Mouse (Mus musculus) right cerebral cortex, postnatal 25 days (tissue): ENCODE data around the gene 1700017B05Rik.
"Not testable (repeated sequence)": the region's sequence is repeated elsewhere in the genome, so short reads cannot be mapped to it uniquely, and the experiment has no call there.

ENCODE experiments used
- DNase-seq: peaks from one replicate; pipeline ENCODE4 v3.0.0; 2022

The 1700017B05Rik gene

DNA sequence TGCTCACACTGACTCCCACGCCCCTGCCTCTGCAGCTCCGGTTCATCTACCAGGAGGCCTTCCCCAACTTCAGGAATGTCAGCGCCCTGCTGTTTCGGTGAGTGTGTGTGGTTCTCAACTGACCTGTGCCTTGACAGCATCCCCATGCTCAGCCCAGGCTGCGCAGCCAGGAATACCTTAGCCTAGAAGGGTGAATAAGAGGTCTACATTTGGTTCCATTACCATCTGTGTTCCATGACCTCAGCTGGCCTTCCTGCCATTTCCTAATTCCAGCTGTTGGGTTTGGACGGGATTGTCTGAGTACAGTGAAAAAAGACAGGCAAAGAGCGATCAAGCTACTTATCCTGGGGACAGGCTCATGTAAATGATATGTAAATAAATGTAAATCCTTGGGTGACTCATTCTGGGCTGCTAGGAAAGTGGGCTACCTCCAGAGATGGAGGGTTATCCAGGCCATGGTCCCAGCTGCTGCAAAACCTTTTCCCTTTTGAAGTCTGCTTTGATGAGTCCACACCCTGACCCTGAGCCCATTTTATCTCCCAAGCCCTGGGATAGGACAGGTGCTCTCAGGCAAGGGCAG, 18.2 kb downstream of the 1700017B05Rik start:
- DNase-seq: no peak

DNA sequence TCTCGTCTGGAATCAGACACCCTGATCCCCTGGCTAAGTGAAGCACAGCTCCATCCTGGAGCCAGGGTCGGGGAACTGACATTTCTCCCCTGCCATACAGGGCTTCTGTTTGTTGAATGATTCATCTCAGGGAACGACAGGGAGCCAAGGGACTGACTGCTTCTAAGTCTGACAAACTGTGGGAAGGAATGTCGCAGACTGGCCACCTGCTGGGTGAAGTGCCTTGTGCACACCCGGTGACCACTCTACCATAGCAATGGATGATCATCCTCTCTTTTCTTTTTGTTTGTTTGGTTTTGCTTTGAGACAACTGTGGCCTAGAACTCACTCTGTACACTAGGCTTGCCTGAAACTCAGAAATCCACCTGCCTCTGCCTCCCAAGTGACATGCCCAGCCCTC, 19.5 kb downstream of the 1700017B05Rik start:
- no peak for DNase-seq

DNA sequence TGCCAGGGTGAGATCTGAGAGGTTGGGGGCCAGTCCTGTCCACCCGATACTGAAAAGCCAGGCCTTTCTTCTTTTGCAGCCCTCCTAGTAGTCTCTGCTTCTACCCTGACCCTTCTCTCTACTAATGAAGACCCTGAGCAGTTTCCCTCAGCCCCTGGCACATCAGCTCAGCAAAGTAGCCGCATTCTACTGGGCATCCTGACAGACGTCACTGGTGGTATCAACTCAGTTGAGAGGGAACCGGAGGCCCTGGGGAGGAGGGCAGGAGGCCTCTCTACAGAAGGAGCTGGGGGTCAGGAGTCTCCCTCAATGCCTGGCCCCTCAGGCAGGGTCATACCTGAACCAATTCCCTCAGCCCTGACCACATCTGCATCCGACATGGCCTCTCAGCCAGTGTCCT, 21.3 kb downstream of the 1700017B05Rik start:
- no peak for DNase-seq

DNA sequence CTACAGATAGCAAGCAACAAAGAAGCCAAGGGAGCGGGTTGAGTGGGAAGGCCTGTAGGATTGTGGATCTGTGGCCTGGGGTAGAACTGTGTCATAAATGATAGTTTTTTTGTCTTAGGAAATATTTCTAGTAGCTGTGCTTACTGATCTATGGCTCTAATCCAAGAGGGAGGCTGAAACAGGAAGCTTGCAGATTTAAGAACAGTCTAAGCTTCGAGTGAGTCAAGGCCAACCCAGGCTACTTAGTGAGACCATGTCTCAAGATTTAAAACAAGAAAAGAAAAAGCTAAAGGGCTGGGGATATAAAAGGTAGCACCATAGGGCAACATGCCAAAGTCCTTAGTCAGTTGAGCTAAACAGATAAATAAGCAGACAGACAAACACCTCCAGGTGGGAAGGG, 24.2 kb downstream of the 1700017B05Rik start:
- no peak for DNase-seq

DNA sequence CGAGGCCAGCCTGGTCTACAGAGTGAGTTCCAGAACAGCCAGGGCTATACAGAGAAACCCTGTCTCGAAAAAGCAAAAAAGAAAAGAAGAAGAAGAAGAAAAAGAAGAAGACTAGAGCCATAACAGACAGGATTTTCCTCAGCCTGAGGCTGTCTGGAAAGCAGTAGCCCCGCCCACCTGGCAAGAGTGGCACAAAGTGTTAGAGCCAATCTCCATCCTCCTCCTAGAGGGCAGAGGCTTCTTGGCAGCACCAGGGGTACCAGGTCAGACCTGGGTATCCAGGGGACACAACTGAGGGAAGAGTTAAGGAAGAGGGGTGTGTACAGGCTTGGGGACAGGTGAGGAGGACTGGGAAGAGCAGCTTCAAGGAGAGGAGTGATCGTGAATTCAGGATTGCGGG, 24.7 kb downstream of the 1700017B05Rik start:
- no peak for DNase-seq

DNA sequence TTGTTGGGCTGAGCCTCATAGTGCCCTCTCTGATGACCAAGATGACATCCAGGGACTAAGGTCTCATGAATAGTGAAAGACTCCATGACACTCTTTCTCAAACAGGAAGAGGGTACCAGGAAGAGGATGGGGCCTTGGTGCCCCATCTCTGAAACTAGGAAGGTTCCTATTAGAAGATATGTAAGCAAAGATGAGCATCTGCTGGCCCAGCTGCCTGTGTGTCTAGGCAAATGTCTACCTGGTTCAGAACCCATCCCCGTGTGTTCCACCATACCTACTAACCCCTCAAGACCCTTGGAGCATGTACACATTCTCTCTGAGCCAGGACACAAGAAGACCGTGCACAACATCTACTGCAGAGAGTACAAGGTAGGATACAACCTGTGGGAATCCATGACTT, 26.2 kb downstream of the 1700017B05Rik start, which contains the start of gene Trcg1:
Trcg1 (plus strand) TSS at position 301 of the 400 bp plus-strand sequence.
- no peak for DNase-seq

DNA sequence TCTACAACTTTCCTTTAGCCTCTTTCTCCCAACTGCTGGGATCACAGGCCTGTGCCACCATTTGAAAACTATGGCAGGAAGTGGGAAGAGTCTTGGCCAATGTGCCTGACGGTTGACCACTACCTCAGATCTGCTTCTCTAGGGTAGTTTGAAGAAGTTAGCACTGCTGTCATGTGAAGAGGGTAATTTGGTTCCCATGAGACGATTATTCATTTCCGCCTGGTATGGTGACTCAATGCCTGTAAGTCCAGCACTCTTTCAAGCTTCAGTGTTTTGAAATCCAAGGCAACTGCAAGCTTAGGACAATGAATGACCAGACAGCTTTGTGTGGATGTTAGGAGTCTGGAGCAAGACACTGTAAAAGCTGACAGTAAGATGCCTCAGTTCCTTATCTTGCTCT, 28.6 kb downstream of the 1700017B05Rik start:
- no peak for DNase-seq

DNA sequence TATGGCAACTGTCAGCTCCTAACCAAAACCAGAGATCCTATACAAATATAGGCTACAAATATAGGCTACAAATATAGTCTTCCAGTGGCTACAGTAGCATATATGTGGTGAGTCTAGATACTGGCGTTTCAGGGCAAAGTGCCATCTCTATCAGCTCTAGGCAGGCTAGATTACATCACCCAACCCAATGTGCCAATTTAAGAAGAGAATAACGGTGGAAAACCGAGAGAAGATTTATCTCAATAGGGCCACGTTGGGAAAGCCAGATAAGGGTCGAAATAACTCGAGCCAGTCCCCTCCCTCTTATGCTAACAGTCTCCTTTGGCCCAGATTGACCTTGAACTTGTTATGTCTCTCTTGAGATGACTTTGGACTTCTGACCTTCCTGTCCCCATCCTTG, 29.3 kb downstream of the 1700017B05Rik start:
- no peak for DNase-seq

DNA sequence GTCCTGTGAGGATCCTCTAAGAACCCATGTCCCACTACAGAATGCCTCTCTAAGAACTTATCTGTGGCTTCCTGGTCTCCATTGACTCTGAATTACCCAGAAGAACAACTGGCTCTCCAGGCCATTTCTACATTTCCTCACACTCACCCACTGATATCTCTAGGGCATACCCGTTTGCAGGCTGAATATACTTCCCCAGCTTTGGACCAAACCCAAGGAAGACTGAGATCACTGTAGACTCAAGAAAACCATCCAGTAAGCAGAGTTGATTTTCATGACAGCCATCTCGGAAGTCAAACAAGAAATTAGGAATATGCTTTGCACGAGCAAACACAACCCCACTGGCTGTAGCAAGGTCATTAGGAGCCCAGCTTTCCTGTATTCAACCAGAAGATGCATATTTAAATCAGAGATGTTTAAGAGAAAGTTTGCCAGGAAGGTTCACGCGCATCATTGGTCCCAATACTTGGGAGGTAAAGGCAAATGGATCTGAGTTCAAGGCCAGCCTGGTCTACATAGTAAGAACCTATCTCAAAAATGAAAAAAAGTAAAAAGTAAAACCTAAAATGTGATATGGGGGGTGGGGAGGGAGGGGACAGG, 30.0 kb downstream of the 1700017B05Rik start:
- no peak for DNase-seq

DNA sequence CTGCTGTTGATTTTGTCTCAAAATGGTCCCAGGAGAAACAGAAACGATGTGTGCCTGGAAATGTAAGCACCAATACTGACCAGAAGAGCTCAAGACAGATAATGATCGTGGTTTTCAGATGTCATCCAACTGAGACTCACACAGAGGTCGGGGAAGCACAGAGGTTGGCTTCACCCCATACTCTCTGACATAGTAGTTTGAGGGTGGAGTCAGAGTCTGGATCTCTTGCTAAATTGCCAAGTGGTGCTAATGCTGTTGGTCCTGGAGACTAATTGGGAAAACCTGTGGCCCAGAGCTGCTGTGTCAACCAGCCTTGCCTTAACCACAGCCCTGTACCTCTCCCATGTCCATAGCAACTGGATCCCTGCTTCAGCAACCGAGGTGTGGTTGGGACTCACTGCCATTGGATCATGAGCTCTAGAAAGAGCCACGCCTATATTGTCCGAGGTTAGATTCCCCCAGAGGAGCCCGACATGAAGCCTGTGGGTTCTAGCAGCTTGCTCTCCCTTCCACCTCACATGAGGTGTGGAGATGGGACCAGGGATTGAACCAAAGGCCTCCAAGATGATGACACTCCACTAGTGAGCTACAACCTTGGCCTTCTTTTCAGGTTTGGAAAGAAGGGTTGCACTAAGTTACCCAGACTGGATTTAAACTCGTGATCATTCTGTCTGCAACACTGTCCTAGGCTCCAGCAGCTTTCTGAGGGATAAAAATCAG, 30.7 kb downstream of the 1700017B05Rik start:
- no peak for DNase-seq

DNA sequence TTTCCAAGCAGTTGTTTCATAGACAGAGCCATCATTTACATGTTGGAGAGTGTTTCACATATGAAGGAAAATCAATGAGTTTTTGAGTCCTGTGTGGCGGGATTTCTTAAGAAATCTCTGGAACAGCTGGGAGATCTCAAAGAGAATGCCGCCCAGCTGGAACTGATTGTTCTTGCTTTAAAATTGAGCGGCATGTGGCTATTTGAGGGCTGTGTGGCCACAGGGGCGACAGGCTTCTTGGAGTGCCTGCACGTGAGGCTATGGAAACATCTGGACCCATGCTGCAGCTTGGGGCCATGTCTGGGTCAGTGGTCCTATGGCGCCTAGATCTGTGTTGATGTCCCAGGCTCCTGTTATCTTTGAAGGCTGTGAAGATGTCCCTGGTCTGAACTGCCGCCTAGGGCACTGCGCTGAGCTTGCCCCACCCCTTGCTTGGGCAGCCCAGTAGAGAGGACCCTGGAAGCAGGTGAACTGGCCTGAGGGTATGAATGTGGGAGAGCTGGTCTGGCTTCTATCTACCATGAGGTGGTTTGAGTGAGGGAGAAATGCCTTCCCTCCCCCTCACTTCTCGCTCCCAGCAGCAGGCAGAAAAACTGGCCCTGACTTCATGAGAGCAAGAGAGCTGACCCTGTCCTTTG, 32.1 kb downstream of the 1700017B05Rik start:
- DNase-seq: no peak

DNA sequence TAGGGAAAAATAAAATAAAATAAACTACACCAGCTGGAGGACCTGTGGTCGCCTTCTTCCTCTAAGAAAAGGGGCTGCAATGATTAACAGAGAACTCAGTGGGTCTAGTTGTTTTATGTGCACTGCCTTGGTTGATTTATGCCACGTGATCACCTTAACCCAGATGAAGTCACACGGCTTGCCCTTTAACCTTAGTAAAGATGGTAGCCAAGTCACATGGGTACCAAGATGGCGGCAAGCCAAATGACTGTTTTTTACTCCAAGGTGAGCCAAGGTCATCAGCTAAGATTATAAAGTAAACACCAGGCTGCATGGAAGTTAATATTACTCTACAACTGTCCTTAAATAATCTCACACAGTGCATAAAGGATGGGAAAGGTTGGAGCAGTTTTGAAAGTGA, 32.7 kb downstream of the 1700017B05Rik start:
- DNase-seq: no peak

DNA sequence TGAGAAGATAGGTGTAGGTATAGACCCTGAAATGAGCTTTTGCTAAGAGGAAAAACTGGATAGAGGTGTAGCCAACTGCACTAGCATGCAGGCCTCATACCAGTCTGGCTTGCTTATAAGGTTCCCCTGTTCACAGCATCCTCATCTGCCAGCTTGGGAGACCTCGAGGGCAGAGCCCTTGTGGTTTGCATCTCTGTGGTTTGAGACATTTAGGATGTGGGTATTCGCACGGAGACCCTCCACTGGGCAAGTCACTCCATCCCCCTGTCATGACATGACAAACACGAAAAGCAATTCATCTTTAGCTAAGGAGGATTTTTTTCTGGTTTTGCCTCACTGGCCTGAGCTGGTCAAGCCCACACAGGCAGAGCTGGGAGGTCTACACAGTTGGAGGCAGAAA, 34.2 kb downstream of the 1700017B05Rik start:
- no peak for DNase-seq

DNA sequence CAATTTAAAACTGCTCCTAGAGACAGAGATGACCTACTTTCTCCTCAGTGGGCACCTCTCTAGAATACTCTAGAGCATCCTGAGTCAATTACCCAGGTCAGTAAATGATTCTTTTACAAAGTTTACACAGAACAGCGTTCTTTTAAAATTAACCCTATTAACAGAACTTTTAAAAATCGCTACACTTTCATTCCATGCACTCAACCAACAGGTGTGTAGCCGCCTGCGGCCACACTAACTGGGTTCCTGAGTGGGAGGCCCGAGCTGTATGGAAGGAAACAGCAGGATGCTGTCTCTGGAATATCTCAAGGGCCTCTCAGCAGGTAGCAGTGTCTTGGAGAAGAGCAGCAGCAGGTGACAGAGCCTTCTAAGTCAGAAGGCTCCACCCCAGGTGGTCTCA, 35.2 kb downstream of the 1700017B05Rik start:
- DNase-seq: no peak

DNA sequence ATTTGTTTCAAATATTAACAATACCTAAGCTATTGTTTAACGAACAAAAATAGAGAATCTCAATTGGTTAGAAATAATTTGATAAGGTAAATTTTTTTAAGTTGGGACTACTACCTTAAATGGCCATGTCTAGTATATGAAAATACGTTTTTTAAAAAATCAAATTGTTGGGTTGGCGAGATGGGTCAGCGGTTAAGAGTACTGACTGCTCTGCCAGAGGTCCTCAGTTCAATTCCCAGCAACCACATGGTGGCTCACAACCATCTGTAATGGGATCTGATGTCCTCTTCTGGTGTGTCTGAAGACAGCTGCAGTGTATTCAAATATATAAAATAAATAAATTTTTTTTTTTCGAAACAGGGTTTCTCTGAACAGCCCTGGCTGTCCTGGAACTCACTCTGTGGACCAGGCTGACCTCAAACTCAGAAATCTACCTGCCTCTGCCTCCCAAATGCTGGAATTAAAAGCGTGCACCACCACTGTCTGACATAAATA, 35.7 kb downstream of the 1700017B05Rik start:
- DNase-seq: not testable (repeated sequence)

DNA sequence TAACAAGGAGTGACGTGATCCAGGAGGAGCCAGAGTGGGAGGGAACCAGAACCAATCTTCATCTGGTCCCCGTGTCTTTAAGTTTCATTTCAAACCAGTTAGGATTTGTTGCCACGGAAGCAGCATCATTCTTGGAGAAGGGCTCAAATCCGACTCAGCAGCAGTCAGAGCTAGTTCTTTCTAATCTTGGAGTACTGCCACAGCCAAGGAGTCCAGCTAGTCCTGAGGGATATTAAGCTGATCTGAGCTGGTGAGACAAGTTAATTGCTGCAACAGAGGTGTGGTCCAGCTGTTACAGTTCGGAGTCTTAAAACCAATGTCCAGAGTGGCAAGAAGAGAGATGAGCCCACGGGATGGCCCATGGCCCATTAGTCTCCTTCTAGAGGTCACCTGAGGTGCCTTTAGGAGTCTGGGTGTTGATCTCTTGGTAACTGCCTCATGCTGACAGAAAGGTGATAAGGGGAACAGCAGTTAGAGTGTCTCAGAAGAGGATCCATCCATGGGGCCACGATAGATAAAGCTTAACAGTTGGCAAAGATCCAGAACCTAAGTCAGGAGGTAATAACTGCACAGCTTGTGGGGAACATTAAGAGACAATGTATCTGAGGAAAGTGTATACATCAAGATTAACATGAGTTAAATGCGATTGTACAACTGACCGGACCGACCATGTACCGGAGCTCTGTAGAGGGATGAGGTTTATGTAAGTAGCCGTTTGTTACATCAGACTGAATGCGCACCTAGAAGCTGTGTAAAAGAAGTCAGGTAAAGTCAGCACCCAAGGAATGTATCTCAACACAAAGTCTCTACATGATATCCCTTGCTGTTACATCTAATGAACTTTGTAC, 36.4 kb downstream of the 1700017B05Rik start:
- no peak for DNase-seq

DNA sequence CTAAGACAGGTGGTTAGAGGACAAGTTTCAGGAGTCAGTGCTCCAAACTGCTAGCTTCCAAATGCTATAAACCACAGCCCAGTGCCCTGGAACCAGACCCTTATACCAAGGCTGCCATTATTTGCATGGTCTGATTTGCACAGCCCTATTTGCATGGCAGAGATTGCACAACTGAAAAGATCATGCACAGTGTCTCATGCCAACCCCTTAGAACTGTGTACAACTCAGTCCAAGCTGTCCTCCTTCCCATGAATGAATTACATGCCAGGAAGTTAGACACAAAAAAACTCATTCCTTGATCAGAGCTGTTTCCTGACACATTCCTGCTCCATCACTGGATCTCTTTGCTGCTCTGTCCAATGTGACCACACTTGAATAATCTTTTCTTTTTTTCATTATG, 39.1 kb downstream of the 1700017B05Rik start:
- DNase-seq: no peak

DNA sequence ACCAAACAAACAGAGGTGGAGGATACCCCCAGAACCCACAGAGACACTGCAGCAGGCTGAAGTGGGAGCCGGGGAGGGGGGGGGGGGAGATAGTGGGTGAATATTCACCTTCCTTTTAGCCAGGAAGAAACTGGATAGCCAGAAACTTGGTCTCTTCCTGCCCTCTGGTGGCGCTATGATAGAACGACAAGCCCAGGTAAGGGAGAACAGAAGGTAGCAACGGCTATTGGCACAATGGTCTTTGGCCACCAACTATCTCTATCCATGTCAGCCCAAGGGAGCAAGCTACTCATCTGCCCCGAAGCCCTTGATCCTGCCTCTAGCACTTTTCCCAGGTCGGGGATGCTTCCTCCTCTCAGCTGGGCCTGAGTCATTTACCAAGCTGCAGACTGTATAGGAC, 42.1 kb downstream of the 1700017B05Rik start:
- no peak for DNase-seq

DNA sequence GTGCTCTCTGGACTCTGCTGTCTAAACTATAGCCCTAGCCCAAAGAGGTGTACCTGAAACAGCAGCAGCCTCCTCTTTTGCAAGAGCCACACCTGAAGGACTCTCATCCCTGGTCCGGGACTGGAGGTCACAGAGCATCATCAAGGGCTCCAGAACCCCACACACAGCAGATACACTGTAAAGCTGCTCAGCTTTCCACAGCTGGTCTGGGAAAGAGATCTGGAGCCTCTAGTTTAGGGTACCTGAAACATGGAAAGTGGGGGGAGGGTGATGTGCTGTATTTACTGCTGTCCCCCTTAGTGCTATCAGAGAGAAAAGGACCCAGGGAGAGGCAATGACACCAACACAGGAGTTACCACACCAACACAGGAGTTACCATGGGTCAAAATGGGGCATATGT, 42.9 kb downstream of the 1700017B05Rik start:
- DNase-seq: no peak

DNA sequence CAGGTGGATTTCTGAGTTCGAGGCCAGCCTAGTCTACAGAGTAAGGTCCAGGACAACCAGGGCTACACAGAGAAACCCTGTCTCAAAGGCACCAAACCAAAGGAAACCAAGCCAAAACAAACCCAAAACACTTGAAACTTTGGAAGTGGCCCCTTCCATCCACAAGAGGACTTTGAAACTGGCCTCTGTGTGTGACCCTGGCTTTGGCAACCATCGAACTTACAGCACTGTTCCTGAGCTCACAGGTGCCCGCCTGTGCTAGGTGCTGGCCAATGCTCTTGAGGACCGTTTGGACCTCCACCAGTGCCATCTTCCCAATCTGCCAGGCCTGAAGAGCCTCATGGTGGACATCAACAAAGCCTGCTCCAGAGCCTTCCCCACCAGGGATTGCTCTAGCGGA, 43.6 kb downstream of the 1700017B05Rik start:
- DNase-seq: no peak

DNA sequence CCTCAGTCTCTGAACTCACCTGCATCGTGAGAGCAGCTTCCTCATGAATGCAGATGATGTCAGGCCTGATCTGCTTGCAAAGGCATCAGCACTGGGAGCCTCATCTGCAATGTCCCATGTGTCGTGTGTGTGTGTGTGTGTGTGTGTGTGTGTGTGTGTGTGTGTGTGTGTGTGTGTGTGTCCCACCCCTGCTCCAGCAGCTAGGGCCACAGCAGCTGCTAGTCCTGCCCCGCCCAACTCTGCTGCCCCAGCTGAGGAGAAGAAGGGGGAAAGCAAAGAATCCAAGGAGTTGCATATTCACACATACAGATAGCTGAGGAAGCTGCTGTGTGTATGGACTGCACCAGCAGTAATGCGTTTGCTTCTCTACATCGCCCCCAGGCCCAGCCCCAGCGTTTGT, 45.2 kb downstream of the 1700017B05Rik start:
- DNase-seq: no peak

DNA sequence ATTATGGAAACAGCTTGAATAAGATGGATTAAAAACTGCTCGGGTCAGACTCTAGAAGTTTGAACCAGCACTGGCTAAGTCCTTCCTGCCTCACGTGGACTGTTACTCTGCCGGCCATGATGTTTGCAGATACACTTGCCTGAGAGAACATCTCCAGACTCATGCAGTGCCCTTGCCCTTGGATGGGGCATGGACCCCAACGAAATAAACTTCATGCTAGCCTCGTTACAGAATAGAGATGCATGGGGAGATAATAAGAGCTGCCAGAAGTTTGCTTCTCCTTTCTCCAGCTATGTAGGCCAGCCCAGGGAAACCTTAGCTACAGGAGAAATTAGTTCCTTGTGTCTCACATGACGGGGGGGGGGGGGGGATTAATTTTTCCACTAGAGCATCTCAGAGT, 47.9 kb downstream of the 1700017B05Rik start:
- DNase-seq: no peak
